Mouse (Mus musculus) heart, adult 11 months (tissue): ENCODE data around the gene Zbtb21.
"Not testable (repeated sequence)": the region's sequence is repeated elsewhere in the genome, so short reads cannot be mapped to it uniquely, and the experiment has no call there.

Source experiments
- DNase-seq: peaks from one replicate; pipeline ENCODE4 v3.0.0; 2022

The Zbtb21 gene

DNA sequence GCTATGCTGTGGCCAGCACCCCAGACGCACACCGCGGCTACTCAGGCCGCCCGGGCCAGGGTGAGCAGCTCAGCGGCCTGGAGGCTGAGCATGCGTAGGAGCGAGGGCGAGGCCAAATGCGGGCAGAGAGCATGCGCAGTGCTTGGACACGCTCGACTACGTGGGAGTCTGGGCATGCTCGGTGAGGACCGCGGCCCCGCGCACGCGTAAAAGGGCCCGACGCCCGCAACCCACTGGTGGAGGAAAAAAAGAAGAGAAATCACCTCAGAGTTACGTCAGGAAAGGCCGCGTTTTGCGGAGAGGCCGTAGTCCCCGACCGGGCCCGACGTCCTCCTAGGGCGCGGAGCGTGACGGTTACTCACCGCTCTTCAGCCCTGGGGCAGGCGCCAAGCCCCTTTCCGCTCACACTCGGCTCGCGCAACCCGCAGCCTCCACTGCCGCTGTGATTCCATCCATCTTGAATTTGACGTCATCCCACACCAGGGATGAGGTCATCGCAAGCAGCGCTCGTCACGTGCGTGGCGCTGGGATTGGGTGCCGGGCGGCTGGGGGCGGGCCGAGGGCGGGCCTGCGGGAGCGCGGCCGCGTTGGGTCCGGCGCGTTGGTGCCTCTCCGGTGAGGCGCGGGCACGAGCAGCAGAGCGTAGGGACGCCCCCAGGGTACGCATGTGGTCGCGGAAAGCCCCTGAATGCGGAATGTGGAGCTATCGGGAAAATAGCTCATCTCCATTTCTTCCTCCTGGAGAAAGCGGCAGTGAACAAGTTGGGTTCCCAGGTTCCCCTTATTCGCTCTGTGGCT, at the start of gene Zbtb21, which contains the start of gene C2cd2:
Gene Zbtb21 (minus strand): TSS at position 472 of the 798 bp plus-strand sequence.
Gene C2cd2 (minus strand): TSS at position 448 of the 798 bp plus-strand sequence.
- DNase-seq, result peak; percentile 100

DNA sequence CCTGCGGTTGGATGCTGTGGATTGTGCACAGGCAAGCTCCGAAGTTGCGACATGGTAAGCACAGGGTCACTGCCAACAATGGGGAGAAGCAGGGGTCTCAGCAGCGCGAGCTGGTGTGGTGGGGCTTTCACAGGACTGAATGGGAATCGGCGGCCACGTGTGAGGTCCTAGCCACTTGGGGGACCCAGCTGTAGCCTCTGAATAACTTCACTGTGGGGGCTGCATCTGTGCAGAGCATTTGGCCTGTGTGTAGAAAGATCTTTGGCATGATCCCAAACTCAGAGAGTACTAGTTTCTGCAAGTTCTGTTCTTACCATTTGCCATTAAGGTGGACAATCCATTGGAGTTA, 34.9 kb upstream of the Zbtb21 start:
- DNase-seq, result not testable (repeated sequence)

DNA sequence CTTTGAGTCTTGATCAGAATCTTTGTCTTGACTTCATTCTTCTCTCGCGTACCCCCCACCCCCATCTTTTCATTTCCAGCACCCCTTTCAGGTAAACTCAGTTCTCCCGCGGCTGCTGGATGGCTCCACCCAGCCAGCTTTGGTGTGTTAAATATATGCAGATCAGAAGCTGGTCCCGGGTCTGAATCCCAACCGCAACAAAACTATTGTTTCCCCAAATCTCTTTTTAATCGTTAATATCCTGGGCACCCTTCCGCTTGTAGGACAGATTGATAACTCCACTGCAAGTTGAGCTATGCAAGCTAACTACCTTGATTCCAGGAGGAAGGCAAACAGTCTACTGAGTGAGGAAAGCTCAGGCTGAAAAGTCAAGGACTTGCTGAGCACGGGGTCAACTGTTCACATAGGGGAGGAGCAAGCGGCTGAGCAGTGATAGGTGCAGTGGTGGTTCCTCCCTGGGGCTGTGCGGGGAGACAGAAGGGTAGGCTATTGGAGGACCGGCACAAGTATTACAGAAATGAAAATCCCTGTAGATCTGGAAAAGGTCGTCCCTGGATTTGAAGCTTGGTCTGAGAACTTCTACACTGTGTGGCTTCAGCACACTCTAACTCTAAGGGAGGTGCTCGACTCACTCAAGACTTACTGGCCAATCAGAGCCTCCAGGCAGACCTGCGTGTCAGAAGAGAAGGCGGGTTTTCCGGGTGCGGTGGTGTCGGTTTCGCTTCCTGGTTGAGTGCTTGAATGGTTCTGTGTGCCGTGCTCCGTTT, 34.4 kb upstream of the Zbtb21 start, which contains the start of gene B230307C23Rik:
Gene B230307C23Rik (plus strand): TSS at position 700 of the 767 bp plus-strand sequence.
- DNase-seq, result peak; percentile 100

DNA sequence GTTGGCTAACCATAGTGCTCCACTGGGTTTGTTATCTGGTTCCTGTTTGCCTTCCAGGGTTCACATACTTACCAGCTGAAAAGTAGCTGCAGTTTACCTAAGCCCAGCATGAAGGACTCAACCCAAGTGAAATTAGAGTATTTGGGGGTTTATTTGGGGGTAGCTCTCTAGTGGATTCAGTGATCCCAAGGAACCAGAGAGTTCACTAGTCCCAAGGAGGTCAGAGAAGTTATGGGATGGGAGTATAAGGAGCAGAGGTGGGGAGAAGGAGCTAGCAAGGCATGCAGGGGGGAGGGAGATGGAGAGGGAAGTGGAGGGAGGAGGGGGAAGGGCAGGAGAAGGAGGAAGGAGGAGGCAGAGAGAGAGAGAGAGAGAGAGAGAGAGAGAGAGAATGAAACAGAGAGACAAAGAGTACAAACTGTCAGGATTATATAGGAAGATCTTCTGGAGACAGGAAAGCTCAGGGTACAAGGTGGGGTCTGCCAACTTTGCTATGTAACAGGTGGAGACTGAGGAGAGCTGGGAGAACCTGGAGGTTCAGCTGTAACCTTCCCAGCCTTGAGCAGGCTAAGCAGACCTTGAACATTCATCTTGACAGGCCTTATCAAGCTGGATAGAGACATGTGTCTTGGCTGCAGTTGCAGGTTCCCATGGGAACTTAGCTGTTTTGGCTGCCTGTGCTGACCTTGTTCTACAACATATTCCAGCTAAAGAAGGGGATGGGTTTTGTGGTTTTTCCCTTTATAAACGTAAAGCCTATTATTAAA, 33.6 kb upstream of the Zbtb21 start:
- peak; percentile 97 for DNase-seq

DNA sequence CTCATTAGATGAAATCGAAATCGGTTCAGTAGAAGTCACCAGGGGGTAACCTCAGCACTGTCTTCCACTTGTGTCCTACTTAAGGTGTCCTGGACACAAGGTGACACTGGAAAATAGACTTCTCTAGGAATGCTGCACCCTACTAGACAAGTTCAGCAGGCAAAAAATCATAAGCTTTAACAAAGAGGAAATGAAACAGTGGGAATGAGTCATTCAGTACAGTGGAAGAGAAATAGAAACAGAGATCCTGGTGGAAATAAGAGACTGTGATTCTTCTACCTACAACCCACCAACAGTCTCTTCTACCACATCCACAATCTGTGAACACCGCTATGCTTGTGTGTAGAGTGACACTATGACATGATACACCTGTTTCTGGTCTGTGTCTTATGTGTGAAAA, 30.1 kb upstream of the Zbtb21 start:
- not testable (repeated sequence) for DNase-seq

DNA sequence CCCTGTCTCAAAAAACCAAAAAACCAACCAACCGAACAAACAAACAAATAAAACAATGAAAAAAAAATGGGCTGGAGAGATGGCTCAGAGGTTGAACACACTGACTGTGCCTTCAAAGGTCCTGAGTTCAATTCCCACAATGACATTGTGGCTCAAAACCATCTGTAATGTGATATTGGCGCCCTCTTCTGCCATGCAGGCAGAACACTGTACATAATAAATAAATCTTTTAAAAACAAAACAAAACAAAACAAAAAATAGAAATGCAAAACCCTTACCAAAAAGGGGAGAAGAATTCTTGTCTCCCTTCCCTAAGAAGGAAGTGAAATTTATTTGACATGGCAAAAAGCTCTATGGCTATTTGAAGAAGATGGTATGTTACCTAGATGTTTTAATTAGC, 29.1 kb upstream of the Zbtb21 start:
- peak; percentile 24 for DNase-seq

DNA sequence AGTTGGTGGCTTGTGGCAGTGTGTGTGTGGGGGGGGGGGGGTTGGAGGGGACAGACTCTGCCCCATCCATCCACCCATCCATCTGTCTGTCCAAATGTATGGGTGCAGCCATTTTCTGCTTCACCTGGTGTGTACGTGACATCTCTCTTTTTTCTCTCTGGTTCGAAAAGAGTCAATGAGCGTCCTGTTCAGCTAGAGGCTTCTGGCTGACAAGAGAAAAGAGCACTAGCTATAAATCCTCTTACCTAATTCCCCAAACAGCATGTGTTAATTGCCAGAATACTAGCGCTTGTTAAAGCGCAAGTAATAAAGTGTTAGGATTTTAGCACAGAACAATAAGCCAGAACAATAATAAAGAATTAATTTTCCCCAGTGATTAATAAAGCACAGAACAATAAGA, 22.2 kb upstream of the Zbtb21 start:
- DNase-seq, result peak; percentile 9

DNA sequence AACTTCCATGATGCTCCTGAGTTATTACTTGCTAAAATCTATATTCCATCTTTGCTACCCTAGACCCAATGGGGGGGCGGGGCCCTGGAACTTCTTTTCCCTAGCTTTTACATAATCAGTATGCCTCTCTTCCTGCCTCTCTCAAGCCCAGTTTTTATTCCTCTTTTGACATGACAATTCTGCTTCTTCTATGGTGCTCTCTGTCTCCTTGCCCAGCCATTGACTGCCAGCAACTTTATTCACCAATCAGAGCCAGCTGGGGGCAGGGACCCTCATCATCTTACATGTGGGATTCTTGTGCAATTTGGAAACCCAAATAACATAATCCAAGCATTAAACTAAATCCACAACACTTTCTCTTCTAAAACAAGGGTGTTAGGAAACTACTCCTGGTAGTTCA, 18.9 kb upstream of the Zbtb21 start:
- no peak for DNase-seq

DNA sequence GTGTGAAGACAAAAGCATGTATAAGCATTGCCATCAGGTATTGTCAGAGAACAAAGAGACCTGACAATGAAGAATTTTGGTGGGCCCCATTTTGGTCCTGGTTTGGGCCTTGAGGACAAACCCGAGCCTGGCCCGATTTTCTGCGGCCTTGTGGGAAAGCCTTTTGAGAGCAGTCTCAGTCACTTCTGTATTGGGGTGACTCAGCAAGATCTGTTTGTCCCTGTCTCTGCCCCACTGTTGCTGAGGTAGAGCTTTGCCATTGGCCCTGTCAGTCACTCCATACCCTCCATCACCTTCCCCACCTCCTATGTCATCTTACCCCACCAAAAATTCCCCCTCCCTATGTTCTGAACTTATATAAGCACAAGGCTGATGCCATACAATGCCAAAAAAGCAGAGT, 15.3 kb upstream of the Zbtb21 start:
- no peak for DNase-seq

DNA sequence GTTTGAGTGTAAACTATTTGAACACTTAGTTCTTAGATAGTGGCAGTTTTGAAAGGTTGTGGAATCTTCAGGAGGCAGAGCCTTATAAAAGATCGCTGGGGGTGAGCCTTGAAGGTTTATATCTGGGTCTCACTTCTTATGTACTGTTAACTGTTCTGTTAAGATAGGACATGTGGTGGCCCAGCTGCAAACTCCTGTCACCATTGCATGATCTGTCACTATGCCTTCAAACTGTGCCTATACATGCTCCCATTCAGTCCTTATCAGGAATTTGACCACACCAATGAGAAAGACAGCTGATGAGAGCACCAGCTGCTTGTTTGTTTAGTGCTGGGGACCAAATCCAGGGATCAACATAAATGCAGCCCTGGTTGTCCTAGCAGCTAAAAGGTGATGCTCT, 14.9 kb upstream of the Zbtb21 start:
- DNase-seq, result no peak

DNA sequence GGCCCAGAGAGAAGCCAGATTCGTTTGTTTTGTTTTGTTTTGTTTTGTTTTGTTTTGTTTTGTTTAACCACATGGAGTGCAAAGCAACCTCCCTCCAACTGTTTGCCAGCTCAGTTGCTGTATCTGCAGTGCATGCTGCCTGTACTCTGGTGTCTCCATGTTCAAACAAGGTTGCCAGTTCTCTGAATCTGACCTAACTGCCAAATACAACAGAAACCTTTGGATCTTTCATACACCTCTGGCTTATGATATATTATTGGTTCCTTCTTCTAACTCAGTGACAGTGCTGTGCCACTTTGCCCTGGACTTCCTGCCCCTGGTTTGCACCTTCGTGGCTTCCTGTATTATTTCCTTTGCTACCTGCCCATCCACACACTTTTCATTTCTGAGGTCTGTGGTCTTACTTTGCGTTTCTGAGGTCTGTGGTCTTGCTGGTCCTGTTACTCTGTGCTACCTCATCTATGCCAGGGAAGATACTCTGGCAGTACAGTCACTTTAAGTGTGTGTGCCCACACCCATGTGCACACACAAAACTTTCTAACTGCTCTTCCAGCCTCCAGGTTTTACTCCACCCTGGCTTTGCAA, 1.6 kb upstream of the Zbtb21 start:
- peak; percentile 79 for DNase-seq

DNA sequence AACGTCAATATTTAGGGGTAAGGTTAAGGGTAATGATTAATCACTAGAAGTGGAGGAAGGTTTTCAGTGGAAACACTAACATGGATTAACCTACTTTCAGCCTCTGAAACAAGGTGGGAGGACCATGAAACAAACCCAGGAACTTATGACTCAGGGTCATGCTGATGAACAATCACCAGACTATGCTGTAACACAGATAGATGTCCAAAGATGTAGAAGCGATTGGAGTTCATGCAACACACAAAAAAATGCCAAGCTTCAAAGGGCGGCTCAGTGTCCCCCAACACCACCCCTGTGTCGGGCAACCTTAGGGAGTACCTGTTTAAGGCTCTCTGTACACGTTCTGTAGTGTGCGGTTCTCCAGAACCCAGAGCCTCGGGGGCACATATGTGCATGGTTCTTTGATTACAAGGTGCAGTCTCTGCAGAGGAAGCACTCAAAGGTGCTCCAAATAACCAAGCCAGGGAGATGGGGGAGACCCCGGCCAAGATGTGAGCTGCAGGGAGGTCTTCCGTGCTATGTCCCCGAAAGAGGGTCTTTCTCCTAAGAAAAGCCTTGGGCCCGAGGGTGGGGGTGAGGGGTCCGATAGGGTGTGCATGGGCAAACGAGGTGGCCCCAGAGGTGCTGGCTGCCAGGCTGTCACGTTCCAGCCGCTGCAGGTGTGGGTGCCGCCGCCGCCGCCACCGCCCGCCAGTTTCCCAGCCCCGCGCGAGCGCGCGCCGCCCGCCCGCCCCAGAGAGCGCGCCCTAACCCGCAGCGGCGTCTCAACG, 856 bp downstream of the Zbtb21 start:
- DNase-seq, result no peak

DNA sequence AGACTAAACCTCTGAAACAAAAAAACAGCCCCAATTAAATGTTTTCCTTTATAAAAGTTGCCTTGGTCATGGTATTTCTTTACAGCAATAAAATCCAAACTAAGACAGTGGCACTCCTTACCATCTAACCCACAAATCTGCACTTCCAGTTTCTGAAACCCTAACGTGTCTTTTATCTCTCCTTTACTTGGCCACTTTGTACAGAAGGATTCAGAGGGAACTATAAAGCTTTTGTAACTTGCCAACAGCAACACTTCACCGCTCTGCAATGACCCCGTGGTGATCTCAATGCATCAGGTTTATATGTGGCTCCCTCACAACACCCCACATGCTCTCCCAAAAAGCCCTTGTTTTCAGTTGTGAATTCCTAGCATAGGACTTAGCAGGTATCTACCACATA, 2.1 kb downstream of the Zbtb21 start:
- DNase-seq, result no peak

DNA sequence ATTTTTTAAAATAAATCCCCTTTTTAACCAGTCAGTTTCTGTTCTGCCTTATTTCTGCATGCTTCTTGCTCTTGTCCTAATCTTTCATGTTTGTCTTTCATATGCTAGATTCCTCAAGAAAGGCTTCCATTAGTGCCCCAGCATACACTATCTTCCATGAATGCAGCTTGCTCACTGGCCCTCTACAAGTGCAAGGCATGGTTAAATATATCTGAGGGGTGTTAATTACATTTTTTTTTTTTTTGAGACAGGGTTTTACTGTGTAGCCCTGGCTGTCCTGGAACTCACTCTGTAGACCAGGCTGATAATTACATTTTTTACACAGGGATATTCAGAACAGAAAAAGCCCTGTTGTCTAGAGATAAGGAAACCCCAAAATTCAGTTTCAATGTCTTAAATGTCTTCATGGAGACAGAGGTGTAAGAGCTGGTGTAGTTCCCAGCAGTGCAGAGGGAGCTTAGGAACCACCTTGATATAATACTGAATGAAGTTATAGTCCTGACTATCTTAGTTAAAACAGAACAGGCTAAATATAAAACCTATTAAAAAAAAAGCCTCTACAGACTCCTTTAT, 3.9 kb downstream of the Zbtb21 start:
- peak; percentile 19 for DNase-seq

DNA sequence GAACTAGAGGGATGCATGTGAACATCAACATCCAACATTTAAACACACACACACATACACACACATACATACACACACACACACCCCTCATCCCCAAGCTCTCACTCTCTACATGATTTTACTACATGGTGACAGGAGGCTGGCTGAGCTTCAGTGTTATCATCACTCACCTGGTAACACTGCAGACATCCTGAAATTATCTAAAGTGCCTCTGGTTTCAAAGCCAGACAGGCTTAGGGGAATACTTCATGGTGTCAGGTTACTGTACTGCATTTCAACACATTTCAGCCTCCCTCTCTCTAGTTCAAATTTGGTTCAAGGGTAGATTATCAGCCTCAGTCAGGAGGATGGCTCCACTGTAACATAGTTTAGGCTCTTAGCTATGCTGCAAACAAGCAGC, 4.8 kb downstream of the Zbtb21 start:
- peak; percentile 94 for DNase-seq

DNA sequence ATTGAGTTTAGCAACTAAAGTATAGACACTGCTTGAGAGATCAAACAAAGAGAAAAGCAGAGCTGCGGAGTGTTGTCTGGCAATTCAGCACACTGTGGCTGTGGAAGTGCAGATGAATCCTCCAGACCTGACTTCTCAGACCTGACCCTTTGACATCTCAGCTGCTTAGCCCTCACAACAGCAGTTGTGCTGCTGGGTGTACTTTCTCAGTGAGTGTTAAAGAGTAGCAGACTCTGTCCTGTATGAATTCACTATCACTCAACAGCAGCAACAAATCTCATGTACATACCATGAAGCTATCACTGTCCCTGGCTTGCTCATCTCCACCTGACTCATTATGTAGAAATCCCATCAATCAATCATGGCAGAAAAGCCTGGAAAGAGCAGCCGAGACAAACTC, 6.4 kb downstream of the Zbtb21 start:
- DNase-seq, result peak; percentile 66

DNA sequence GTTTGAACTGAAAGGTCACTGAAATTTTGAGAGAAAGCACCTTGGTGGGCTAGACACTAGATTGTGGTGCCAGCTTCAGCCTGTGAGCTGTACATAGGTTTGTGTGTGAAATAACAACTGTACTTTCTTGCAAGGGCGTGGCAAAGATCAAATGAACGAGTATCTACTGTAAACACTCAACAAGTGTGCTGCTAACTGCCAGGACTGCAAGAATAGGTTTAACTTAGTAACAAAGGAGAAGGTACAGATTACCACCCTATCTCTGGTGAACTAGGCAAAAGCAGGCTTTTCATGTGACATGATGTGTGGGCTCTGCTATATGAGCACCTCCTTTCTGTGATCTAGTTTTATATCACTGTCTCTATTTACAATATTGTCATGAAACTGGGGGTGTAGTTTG, 9.1 kb downstream of the Zbtb21 start:
- DNase-seq, result peak; percentile 39

DNA sequence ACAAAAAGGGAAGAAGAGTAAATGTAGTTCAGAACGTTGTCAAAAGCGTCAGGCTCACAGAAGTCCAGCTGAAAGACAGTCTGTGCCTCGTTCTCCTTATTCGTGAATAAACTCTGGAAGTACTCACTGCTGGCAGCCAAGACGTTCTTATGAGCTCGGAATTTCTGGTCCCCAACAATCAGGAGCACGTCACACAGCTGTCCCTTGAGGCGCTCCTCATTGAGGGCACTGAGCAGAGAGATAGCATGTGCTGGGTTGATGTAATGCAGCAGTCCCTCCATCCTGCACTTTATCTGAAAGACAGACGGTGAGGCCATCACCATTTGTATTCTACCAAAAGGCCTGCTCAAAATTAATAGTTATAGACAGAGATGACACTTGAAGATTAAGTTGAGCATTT, 9.6 kb downstream of the Zbtb21 start:
- peak; percentile 87 for DNase-seq

DNA sequence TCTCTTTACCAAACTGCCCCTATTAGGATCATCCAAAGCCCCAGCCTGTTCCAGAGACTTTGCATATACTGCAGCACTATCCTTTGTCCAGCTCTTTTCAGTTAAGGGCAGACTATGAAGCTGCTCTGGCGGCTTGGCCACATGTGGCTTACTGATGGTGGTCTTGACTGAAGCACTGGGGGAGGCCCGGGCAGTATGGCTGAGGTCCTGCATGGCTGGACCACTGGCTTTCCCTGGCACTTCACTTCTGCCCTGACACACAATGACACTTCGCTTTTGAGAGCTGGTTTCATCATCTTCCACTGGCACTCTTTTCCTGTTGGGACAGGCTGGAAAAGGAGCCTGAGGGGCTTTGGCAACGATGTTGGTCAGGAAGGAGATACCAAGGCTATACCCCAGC, 10.1 kb downstream of the Zbtb21 start:
- peak; percentile 80 for DNase-seq

DNA sequence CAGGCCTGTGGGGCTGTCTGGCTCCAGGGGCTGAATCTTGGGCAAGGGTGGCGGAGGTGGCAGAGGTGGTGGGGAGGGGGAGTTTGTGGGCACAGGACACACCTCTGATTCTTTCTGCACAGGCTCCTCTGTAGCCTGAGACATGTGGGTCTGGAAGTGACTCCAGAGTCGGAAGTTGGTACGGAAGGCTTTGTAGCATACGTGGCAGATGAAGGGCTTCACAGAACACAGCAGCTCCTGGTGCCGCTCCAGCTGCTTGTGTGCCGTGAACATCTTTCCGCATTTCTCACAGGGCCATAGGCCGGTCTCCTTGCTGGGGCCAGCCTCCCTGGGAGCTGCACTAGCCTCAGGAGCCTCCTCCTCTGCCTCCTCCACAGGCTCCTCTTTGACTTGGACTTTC, 12.4 kb downstream of the Zbtb21 start:
- no peak for DNase-seq

DNA sequence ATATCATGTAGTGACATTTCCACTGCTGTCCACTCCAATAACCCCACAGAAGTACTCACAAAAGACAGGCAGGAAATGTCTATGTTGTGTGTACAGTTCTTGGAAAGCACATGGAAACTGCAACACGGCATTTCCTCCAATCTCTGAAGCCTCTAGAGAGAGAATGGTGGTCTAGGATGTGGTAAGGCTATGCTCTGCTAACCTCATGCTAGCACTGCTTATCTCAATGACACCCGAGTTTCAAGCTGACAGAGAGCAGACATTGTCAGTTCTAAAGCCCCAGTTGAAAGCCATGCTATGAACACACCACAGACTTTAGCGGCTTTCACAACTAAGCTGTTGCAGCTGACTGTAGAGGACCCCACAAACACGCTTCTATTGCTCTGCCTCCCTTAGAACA, 13.6 kb downstream of the Zbtb21 start:
- peak; percentile 55 for DNase-seq

DNA sequence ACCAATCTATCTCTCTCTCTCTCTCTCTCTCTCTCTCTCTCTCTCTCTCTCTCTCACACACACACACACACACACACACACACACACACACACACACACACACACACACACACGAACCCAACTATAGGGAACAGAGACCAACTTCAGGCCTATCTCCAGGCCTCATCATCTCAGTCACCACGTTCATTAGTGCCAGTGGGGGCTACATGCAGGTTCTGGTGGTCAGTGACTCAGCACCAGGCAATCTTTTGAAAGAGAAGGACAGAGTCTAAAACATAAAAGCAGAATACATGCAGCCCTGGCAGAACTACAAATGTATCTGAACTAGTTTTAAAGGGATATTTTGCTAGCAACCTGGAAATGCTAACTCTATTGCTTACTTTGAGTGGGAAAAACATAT, 15.4 kb downstream of the Zbtb21 start:
- DNase-seq, result peak; percentile 12
